Mouse (Mus musculus): Measurements from ENCODE around the gene Rita1.

Rita1 gene

GRCm38 (mm10) chr5:120600946-120601668 is 11.3 kb downstream of the Rita1 start:
- no peak for DNase-seq (ENCODE audit: low read depth, low spot score)

- DNase-seq (ENCODE audit: low read depth, low spot score) = no peak
These were observed 12.8 kb downstream of the Rita1 start for GRCm38 (mm10) chr5:120599625-120600024.

- DNase-seq (ENCODE audit: low read depth, low spot score) = no peak
These were observed 17.9 kb downstream of the Rita1 start for GRCm38 (mm10) chr5:120594485-120594884.

GRCm38 (mm10) chr5:120592141-120592540 is 20.2 kb downstream of the Rita1 start:
- DNase-seq (ENCODE audit: low read depth, low spot score) = no peak

- peak; percentile 71 for DNase-seq (ENCODE audit: low read depth, low spot score)
These were observed 21.9 kb downstream of the Rita1 start for GRCm38 (mm10) chr5:120590356-120591010.

- peak; percentile 99 for DNase-seq (ENCODE audit: low read depth, low spot score)
These were observed 23.8 kb downstream of the Rita1 start, which contains the start of the genes Tpcn1 and Iqcd for GRCm38 (mm10) chr5:120588569-120589094. Tpcn1 (minus strand) TSS chr5:120588673. Iqcd (plus strand) TSS chr5:120589016.

- DNase-seq (ENCODE audit: low read depth, low spot score) = no peak
These were observed 24.3 kb downstream of the Rita1 start for GRCm38 (mm10) chr5:120587940-120588568.

GRCm38 (mm10) chr5:120587616-120587926 is 24.8 kb downstream of the Rita1 start:
- peak; percentile 61 for DNase-seq (ENCODE audit: low read depth, low spot score)

GRCm38 (mm10) chr5:120586741-120587615 is 25.4 kb downstream of the Rita1 start:
- DNase-seq (ENCODE audit: low read depth, low spot score) = no peak

- no peak for DNase-seq (ENCODE audit: low read depth, low spot score)
These were observed 27.4 kb downstream of the Rita1 start for GRCm38 (mm10) chr5:120584968-120585367.

GRCm38 (mm10) chr5:120583511-120583910 is 28.9 kb downstream of the Rita1 start:
- no peak for DNase-seq (ENCODE audit: low read depth, low spot score)

- no peak for DNase-seq (ENCODE audit: low read depth, low spot score)
These were observed 30.4 kb downstream of the Rita1 start for GRCm38 (mm10) chr5:120582002-120582401.

- DNase-seq (ENCODE audit: low read depth, low spot score) = no peak
These were observed 32.3 kb downstream of the Rita1 start for GRCm38 (mm10) chr5:120579898-120580626.

- DNase-seq (ENCODE audit: low read depth, low spot score) = peak; percentile 66
These were observed 33.0 kb downstream of the Rita1 start for GRCm38 (mm10) chr5:120579211-120579897.

- peak; percentile 83 for DNase-seq (ENCODE audit: low read depth, low spot score)
These were observed 33.8 kb downstream of the Rita1 start for GRCm38 (mm10) chr5:120578504-120579081.

GRCm38 (mm10) chr5:120577935-120578441 is 34.4 kb downstream of the Rita1 start:
- DNase-seq (ENCODE audit: low read depth, low spot score) = peak; percentile 62

GRCm38 (mm10) chr5:120576781-120577301 is 35.5 kb downstream of the Rita1 start:
- peak; percentile 47 for DNase-seq (ENCODE audit: low read depth, low spot score)

- DNase-seq (ENCODE audit: low read depth, low spot score) = no peak
These were observed 37.8 kb downstream of the Rita1 start for GRCm38 (mm10) chr5:120574469-120575063.

All from CD4-positive helper T cell, adult 2 months (primary cell).